Mouse (Mus musculus) lung, postnatal 0 days (tissue): Measurements from ENCODE around the gene Prg4. TPM values are rescaled to one million over a fixed set of nuclear protein-coding genes. Genes with fewer than 3 reads are reported as not detected.

Experiments used
- ATAC-seq: fragments of 200-750 bp; cut with Nextera tagmentation; 2 replicates; pipeline ENCODE4 v1.8.0; 2017; ENCODE audit warnings: moderate library complexity
- DNase-seq: peaks from one replicate; pipeline ENCODE4 v3.0.0-alpha.2; 2016; ENCODE audit warnings: low spot score
- H3K27ac ChIP-seq: fragments of 300-500 bp; sonication (generic); 2 replicates; pipeline ENCODE4 v1.5.1; 2014; ENCODE audit warnings: antibody characterized with exemption, mild to moderate bottlenecking, low read length, mixed read lengths
- H3K27me3 ChIP-seq: fragments of 300-500 bp; sonication (generic); replicated peaks from 2 replicates; pipeline ENCODE4 v1.6.1; 2014; ENCODE audit warnings: low read length, mixed read lengths; ENCODE audit not compliant: insufficient read depth
- H3K36me3 ChIP-seq: fragments of 300-500 bp; sonication (generic); 2 replicates; pipeline ENCODE4 v1.6.1; 2014; ENCODE audit warnings: low read length, mixed read lengths; ENCODE audit not compliant: insufficient read depth
- H3K4me1 ChIP-seq: fragments of 300-500 bp; sonication (generic); 2 replicates; pipeline ENCODE4 v1.6.1; 2014; ENCODE audit warnings: antibody characterized with exemption, low read depth, low read length, mixed read lengths; ENCODE audit not compliant: insufficient read depth
- H3K4me2 ChIP-seq: fragments of 300-500 bp; sonication (generic); replicated peaks from 2 replicates; pipeline ENCODE4 v1.6.1; 2014; ENCODE audit warnings: low read depth, mild to moderate bottlenecking, low read length, moderate library complexity, mixed read lengths
- H3K4me3 ChIP-seq: fragments of 300-500 bp; sonication (generic); 2 replicates; pipeline ENCODE4 v1.5.1; 2014; ENCODE audit warnings: low read depth, low read length
- H3K9ac ChIP-seq: fragments of 300-500 bp; sonication (generic); replicated peaks from 2 replicates; pipeline ENCODE4 v1.6.1; 2014; ENCODE audit warnings: low read depth, mild to moderate bottlenecking
- H3K9me3 ChIP-seq: fragments of 300-500 bp; sonication (generic); 2 replicates; pipeline ENCODE4 v1.6.1; 2016; ENCODE audit warnings: low read length, mixed read lengths
- CTCF ChIP-seq: IDR thresholded peaks from 2 replicates; pipeline ENCODE4 v1.5.1; 2016; ENCODE audit warnings: antibody characterized with exemption, mild to moderate bottlenecking
- EP300 ChIP-seq: IDR thresholded peaks from 2 replicates; pipeline ENCODE4 v1.6.1; 2016; ENCODE audit warnings: antibody characterized with exemption, mild to moderate bottlenecking, control low read depth
- WGBS: fragments of 180-500 bp; shearing (Covaris S2); extraction: QIAGEN DNeasy Blood & Tissue Kit; methylation state at CpG from one replicate; pipeline ENCODE4 v1.1.7; 2014; 5-methylcytosine and 5-hydroxymethylcytosine counted together
- polyA plus RNA-seq: library from polyadenylated mRNA; unstranded; fragments of >200 nt; fragmentation: Nextera tagmentation; extraction: Ambion mirVana; gene quantifications from 2 replicates; pipeline ENCODE4 v1.2.1, GENCODE M21; 2015

Gene Prg4
- polyA plus RNA-seq, 1 experiment from 2014 or later = 0.69 TPM

GRCm38 (mm10) chr1:150496626-150497302, 30.8 kb upstream of the Prg4 start:
- Histone ChIP-seq H3K4me2 (no peak overlapping the region), H3K4me3 (no peak overlapping the region), H3K27me3 (no peaks in the 10 kb centered on the region), H3K27ac (no peak overlapping the region), H3K36me3 (no peaks in the 10 kb centered on the region), H3K9ac (no peak overlapping the region), H3K4me1 (no peaks in the 10 kb centered on the region), H3K9me3 (no peaks in the 10 kb centered on the region)
- ATAC-seq (no peak), DNase-seq (peak; percentile 21)
- 72% methylated on average over 6 of the region's 6 CpGs for WGBS
- TF ChIP-seq CTCF (no peak), EP300 (no peak)

GRCm38 (mm10) chr1:150489148-150489547, 23.2 kb upstream of the Prg4 start:
- DNase-seq = no peak
- no peaks in the 10 kb centered on the region for H3K27me3 ChIP-seq
- no peaks in the 10 kb centered on the region for H3K9me3 ChIP-seq
- no peak overlapping the region for H3K27ac ChIP-seq
- no peaks in the 10 kb centered on the region for H3K4me1 ChIP-seq
- no peaks in the 10 kb centered on the region for H3K36me3 ChIP-seq
- H3K9ac ChIP-seq = no peak overlapping the region
- H3K4me2 ChIP-seq = no peak overlapping the region
- no peak for ATAC-seq
- 100% methylated on average over 2 of the region's 2 CpGs for WGBS
- H3K4me3 ChIP-seq = no peak overlapping the region
- TF ChIP-seq CTCF = no peak
- no peak for TF ChIP-seq EP300

- WGBS = 68% methylated on average over 5 of the region's 5 CpGs
- H3K9ac ChIP-seq = no peak overlapping the region
- no peaks in the 10 kb centered on the region for H3K4me1 ChIP-seq
- no peak overlapping the region for H3K27ac ChIP-seq
- no peak for TF ChIP-seq EP300
- TF ChIP-seq CTCF = no peak
- H3K36me3 ChIP-seq = no peaks in the 10 kb centered on the region
- ATAC-seq = no peak
- no peak for DNase-seq
- H3K4me2 ChIP-seq = no peak overlapping the region
- no peaks in the 10 kb centered on the region for H3K9me3 ChIP-seq
- no peaks in the 10 kb centered on the region for H3K27me3 ChIP-seq
- no peak overlapping the region for H3K4me3 ChIP-seq
Measured at GRCm38 (mm10) chr1:150480674-150481073, 14.7 kb upstream of the Prg4 start.

GRCm38 (mm10) chr1:150472525-150472924, 6.6 kb upstream of the Prg4 start:
- no peaks in the 10 kb centered on the region for H3K9me3 ChIP-seq
- no peak overlapping the region for H3K4me2 ChIP-seq
- no peak overlapping the region for H3K9ac ChIP-seq
- H3K27ac ChIP-seq = no peak overlapping the region
- WGBS = 48% methylated on average over 7 of the region's 7 CpGs
- no peaks in the 10 kb centered on the region for H3K27me3 ChIP-seq
- no peak for TF ChIP-seq CTCF
- TF ChIP-seq EP300 = peak; percentile 84
- no peak overlapping the region for H3K4me3 ChIP-seq
- DNase-seq (peak; percentile 75), ATAC-seq (peak; percentile 96)
- no peaks in the 10 kb centered on the region; the same call in 1 of the 2 replicates for H3K4me1 ChIP-seq
- no peaks in the 10 kb centered on the region for H3K36me3 ChIP-seq

DNA sequence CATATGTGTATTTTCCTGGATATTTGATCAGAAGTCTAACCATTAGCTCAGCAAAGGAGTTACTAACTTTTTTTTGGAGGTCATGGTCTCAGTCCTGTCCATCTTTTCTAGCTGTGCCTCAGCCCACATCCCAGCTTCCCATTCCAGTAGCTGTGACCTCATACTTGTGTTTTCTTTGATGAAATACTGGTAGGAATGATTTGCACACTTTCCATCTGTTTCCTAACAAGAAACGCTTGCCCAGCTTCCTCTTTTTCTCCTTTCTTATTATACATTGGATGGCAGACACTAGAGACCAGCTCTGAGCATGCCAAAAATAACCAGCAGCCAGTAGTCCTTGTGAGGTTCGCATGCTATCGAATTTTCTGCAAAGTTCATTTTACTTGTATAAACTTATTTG, 4.0 kb upstream of the Prg4 start:
- Histone ChIP-seq H3K27ac (no peak overlapping the region), H3K4me2 (no peak overlapping the region), H3K9ac (no peak overlapping the region), H3K36me3 (no peaks in the 10 kb centered on the region), H3K27me3 (no peaks in the 10 kb centered on the region), H3K9me3 (no peaks in the 10 kb centered on the region), H3K4me3 (no peak overlapping the region), H3K4me1 (no peaks in the 10 kb centered on the region; the same call in 1 of the 2 replicates)
- ATAC-seq = no peak
- no peak for TF ChIP-seq CTCF
- TF ChIP-seq EP300 = no peak
- DNase-seq = peak; percentile 6
- WGBS = 71% methylated on average over 3 of the region's 3 CpGs

GRCm38 (mm10) chr1:150465364-150465763, 601 bp downstream of the Prg4 start:
- no peak for DNase-seq
- no peak overlapping the region for H3K4me3 ChIP-seq
- H3K4me2 ChIP-seq = no peak overlapping the region
- H3K36me3 ChIP-seq = no peaks in the 10 kb centered on the region
- 0 out of 2 replicates have a peak, but pooled peaks cover 3% of the 10 kb centered on the region for H3K4me1 ChIP-seq
- WGBS = 76% methylated on average over 10 of the region's 10 CpGs
- H3K9ac ChIP-seq = no peak overlapping the region
- H3K27me3 ChIP-seq = no peaks in the 10 kb centered on the region
- TF ChIP-seq EP300 = no peak
- TF ChIP-seq CTCF = no peak
- ATAC-seq = no peak
- no peak overlapping the region for H3K27ac ChIP-seq
- no peaks in the 10 kb centered on the region for H3K9me3 ChIP-seq

DNA sequence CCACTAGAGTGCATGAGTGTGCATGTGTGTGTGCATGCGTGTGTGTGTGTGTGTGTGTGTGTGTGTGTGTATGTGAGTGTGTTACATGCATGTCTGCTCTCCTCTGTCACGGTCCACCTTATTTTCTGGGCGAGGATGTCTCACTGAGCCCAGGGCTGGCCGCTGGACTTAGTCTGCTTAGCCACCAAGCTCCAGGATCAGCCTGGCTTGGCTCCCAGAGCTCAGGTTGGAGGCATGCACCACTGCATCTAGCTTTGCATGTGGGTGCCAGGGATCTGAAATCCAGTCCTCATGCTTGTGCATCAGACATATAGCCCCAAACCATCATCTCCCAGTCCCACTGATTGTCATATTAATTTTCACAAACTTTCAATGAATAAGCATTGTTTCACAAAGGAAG, 2.3 kb downstream of the Prg4 start:
- H3K27me3 ChIP-seq = no peaks in the 10 kb centered on the region
- 80% methylated on average over 4 of the region's 4 CpGs for WGBS
- H3K4me1 ChIP-seq = 0 out of 2 replicates have a peak, but pooled peaks cover 3% of the 10 kb centered on the region
- H3K9ac ChIP-seq = no peak overlapping the region
- no peak for ATAC-seq
- no peak overlapping the region for H3K27ac ChIP-seq
- no peak overlapping the region for H3K4me2 ChIP-seq
- no peak overlapping the region for H3K4me3 ChIP-seq
- H3K36me3 ChIP-seq = no peaks in the 10 kb centered on the region
- TF ChIP-seq EP300 (no peak), CTCF (no peak)
- no peak for DNase-seq
- H3K9me3 ChIP-seq = no peaks in the 10 kb centered on the region
